Mouse (Mus musculus): Measurements from ENCODE around the gene Crlf2. TPM values are rescaled to one million over a fixed set of nuclear protein-coding genes. Genes with fewer than 3 reads are reported as not detected.
A peak's percentile ranks its signal among the peaks of the same experiment; 100 is the strongest.

Gene Crlf2
- total and polyA plus RNA-seq, 3 experiments, result 10.5 to 32.5 (median 22.6) TPM

DNA sequence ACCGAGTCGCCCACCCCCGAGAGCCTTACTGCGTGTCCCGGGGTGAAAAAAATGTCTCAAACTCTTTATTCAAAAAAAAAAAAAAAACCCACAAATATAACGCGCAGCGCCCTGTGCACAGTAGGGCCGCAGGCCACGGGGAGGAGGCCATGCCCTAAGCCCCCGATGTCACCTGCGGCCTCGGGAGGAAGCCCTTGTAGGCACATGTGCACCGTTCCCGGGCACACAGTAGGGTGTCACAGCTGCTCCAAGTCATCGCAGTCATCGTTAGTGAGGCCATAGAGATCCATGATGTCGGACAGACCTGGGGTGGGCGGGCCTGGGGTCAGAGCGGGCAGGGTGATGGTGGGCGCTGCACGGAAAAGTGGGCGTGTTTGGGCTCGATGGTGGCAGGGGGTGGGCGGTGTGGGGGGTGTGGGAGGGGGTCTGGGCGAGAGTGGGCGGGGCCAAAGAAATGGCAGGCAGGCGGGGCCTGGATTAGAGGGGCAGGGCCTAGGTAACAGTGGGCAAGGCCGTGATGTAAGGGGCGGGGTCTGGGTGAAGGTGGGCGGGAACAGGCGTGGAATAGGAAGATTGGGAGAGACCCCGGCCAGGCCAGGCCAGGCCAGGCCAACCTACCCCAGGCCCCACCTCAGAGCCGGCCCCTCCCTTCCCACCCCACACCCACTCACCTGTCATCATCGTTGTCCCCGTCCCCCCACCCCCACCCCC is 8.4 kb downstream of the Crlf2 start:
- Histone ChIP-seq H3K27ac (ENCODE audit: insufficient read depth, low read depth) (no peak overlapping the region), H3K27me3 (replicated peaks) (no peaks in the 10 kb centered on the region), H3K4me1 (ENCODE audit: control insufficient read depth in 1 of 2, insufficient read depth in 2 of 2) (peaks cover 2 to 6% of the 10 kb centered on the region in 2 experiments; a peak in 2 of 4 replicates), H3K9ac (ENCODE audit: insufficient read depth, low read depth) (no peak overlapping the region), H3K4me3 (replicated peaks in 1 of 3; ENCODE audit: low read depth in 2 of 3, low read length in 2 of 3, poor library complexity in 1 of 3) (no peak overlapping the region), H3K36me3 (replicated peaks in 1 of 2; ENCODE audit: control insufficient read depth in 1 of 2, insufficient read depth in 1 of 2, low read length in 1 of 2) (peaks cover 32 to 57% of the 10 kb centered on the region in 2 experiments), H3K9me3 (replicated peaks; ENCODE audit: low read length) (peaks cover 40% of the 10 kb centered on the region), H3K79me2 (replicated peaks; ENCODE audit: control insufficient read depth, extremely low read depth, insufficient read depth, poor library complexity, severe bottlenecking) (no peaks in the 10 kb centered on the region), H3K4me2 (ENCODE audit: insufficient read depth, low read depth, poor library complexity, severe bottlenecking) (no peak overlapping the region)
- no peak for DNase-seq (ENCODE audit: extremely low read depth)
- in situ Hi-C loops (cut with MboI; ENCODE audit: low pct_ligation_motif_present, low pct_unique_long_range_greater_than_20kb, low sequenced_read_pairs), result no loop called here
- TF ChIP-seq ZKSCAN1 (IDR thresholded peaks at IDR 0.05; ENCODE audit: borderline replicate concordance, low read depth, low read length), result peak; percentile 56
- no peak for TF ChIP-seq RAD21 (IDR thresholded peaks at IDR 0.05; ENCODE audit: low read depth, low read length)
- dilution Hi-C loops (cut with MboI; ENCODE audit: extremely low pct_ligation_motif_present, extremely low pct_unique_long_range_greater_than_20kb, low sequenced_read_pairs), result no loop called here

- Histone ChIP-seq H3K27ac (ENCODE audit: insufficient read depth, low read depth) (no peak overlapping the region), H3K27me3 (replicated peaks) (no peaks in the 10 kb centered on the region), H3K4me1 (ENCODE audit: control insufficient read depth in 1 of 2, insufficient read depth in 2 of 2) (peaks cover 2 to 6% of the 10 kb centered on the region in 2 experiments; a peak in 2 of 4 replicates), H3K9me3 (replicated peaks; ENCODE audit: low read length) (peaks cover 27% of the 10 kb centered on the region), H3K4me2 (ENCODE audit: insufficient read depth, low read depth, poor library complexity, severe bottlenecking) (no peak overlapping the region; the same call in 1 of the 2 replicates), H3K9ac (ENCODE audit: insufficient read depth, low read depth) (no peak overlapping the region), H3K79me2 (replicated peaks; ENCODE audit: control insufficient read depth, extremely low read depth, insufficient read depth, poor library complexity, severe bottlenecking) (no peaks in the 10 kb centered on the region), H3K4me3 (replicated peaks in 1 of 3; ENCODE audit: low read depth in 2 of 3, low read length in 2 of 3, poor library complexity in 1 of 3) (no peak overlapping the region), H3K36me3 (replicated peaks in 1 of 2; ENCODE audit: control insufficient read depth in 1 of 2, insufficient read depth in 1 of 2, low read length in 1 of 2) (peaks cover 21 to 41% of the 10 kb centered on the region in 2 experiments)
- DNase-seq (ENCODE audit: extremely low read depth), result peak; percentile 61
- in situ Hi-C loops (cut with MboI; ENCODE audit: low pct_ligation_motif_present, low pct_unique_long_range_greater_than_20kb, low sequenced_read_pairs), result no loop called here
- TF ChIP-seq RAD21 (IDR thresholded peaks at IDR 0.05; ENCODE audit: low read depth, low read length) (peak; percentile 86), MAX (IDR thresholded peaks at IDR 0.05; ENCODE audit: low read length) (peak; percentile 55), MEF2A (IDR thresholded peaks at IDR 0.05; ENCODE audit: borderline replicate concordance, low read depth, low read length) (0 out of 2 replicates have a peak, but pooled peaks have one; percentile 10), CHD2 (IDR thresholded peaks at IDR 0.05; ENCODE audit: low read length) (no peak), BHLHE40 (IDR thresholded peaks at IDR 0.05; ENCODE audit: low read depth, low read length) (peak; percentile 80), E2F4 (IDR thresholded peaks at IDR 0.05; ENCODE audit: insufficient replicate concordance, low read depth, low read length) (no peak), CTCF (conservative IDR thresholded peaks at IDR 0.05 in 1 of 2, IDR thresholded peaks at IDR 0.05 in 1 of 2; ENCODE audit: low read depth in 2 of 2, low read length in 2 of 2) (peak; percentile 54 to 84; a peak in 3 of 4 replicates), ETS1 (conservative IDR thresholded peaks at IDR 0.05; ENCODE audit: low read depth, low read length) (no peak), SIN3A (IDR thresholded peaks at IDR 0.05; ENCODE audit: low read length) (0 out of 2 replicates have a peak, but pooled peaks have one; percentile 28), IRF4 (IDR thresholded peaks at IDR 0.05; ENCODE audit: low read depth, low read length) (no peak), ZNF384 (IDR thresholded peaks at IDR 0.05; ENCODE audit: low read depth, low read length) (no peak), HCFC1 (IDR thresholded peaks at IDR 0.05; ENCODE audit: low read depth, low read length) (peak; percentile 22; the same call in 1 of the 2 replicates), MYC (IDR thresholded peaks at IDR 0.05; ENCODE audit: low read depth, low read length) (no peak; the same call in 1 of the 2 replicates), NRF1 (IDR thresholded peaks at IDR 0.05; ENCODE audit: low read depth, low read length) (no peak), SMC3 (IDR thresholded peaks at IDR 0.05; ENCODE audit: low read depth, low read length) (peak; percentile 76), JUND (conservative IDR thresholded peaks at IDR 0.05; ENCODE audit: low read depth, low read length) (no peak), USF1 (IDR thresholded peaks at IDR 0.05; ENCODE audit: low read depth, low read length) (peak; percentile 53), JUN (IDR thresholded peaks at IDR 0.05; ENCODE audit: insufficient read depth, low read depth, low read length) (no peak), ZMIZ1 (IDR thresholded peaks at IDR 0.05; ENCODE audit: low read depth, low read length) (no peak), RCOR1 (conservative IDR thresholded peaks at IDR 0.05; ENCODE audit: low read depth, low read length) (no peak), KAT2A (IDR thresholded peaks at IDR 0.05; ENCODE audit: insufficient replicate concordance, low read length) (no peak), ZC3H11A (IDR thresholded peaks at IDR 0.05; ENCODE audit: low read depth, low read length) (no peak), MAZ (IDR thresholded peaks at IDR 0.05; ENCODE audit: low read depth, low read length) (peak; percentile 70; the same call in 1 of the 2 replicates), NELFE (IDR thresholded peaks at IDR 0.05; ENCODE audit: low read depth, low read length) (peak; percentile 26; the same call in 1 of the 2 replicates), TCF12 (IDR thresholded peaks at IDR 0.05; ENCODE audit: low read depth, low read length) (0 out of 2 replicates have a peak, but pooled peaks have one; percentile 22)
- dilution Hi-C loops (cut with MboI; ENCODE audit: extremely low pct_ligation_motif_present, extremely low pct_unique_long_range_greater_than_20kb, low sequenced_read_pairs), result no loop called here
These were observed 10.1 kb downstream of the Crlf2 start for GRCm38 (mm10) chr5:109548712-109549111.

Data from CH12.LX (cell line).